Mouse (Mus musculus): ENCODE results near the gene Nelfb. TPM values are rescaled to one million over a fixed set of nuclear protein-coding genes. Genes with fewer than 3 reads are reported as not detected.
A peak's percentile ranks its signal among the peaks of the same experiment; 100 is the strongest.

Gene Nelfb
- total RNA-seq, 2 experiments from 2014 or later: 24.1 to 26.1 TPM

DNA sequence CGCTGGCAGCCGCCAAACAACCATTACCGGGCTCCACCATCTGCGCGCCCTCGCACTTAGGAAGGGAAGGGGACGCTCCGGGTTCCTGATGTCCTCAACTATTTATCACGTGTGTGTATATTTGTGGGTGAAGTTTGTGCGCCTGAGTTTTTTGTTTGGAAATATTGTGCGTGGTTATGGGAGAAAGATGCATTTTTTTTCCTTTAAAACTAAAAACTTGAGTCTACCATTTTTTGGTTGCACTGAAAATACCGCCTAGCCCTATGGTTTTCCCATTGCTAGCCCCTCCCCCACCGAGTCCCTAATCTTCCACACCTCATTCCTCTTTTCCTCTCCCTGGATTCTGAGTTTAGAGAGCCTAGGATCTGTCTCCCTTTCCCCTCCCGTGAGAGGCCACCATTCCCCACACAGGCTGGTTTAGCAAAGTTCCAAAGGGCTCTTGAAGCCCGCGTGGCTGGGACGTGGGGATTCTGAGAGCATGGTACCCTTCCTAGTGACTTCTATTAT lies 29.3 kb downstream of the Nelfb start:
- intact Hi-C loops (cut with DNase I; ENCODE audit: low total_unique reads): no loop called here
- DNase-seq: no peak

DNA sequence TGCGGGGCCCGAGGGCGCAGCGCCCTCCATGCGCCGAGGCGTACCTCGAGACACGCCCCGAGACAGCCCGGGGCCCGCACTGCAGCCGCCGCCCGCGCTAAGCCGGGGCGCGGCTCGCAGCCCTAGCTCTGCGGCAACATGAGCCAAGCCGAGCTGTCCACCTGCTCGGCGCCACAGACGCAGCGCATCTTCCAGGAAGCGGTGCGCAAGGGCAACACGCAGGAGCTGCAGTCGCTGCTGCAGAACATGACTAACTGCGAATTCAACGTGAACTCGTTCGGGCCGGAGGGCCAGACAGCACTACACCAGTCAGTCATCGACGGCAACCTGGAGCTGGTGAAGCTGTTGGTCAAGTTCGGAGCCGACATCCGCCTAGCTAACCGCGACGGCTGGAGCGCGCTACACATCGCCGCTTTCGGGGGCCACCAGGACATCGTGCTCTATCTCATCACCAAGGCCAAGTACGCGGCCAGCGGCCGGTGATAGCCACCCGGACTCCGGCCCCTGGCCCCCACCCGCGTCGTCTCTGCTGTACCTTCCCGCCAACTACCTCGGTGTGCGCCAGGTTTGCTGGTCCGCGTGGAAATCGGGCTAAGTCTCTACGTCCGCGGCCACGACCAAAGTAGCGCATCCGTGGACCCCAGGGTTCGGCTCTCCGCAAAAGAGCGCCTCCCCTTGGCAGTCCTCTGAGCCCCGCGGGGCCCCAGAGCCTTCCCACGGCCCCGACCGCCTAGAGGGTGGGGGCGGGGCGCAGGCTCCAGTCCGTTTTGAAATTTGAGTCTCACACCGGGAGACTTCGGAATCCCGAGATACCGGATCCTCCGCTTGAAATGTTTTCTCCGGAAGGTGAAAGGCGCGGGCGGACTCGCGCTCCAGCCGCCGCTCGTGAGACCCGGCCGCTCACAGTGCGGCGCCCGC lies 30.1 kb downstream of the Nelfb start:
- intact Hi-C loops (cut with DNase I; ENCODE audit: low total_unique reads): no loop called here
- DNase-seq: no peak

DNA sequence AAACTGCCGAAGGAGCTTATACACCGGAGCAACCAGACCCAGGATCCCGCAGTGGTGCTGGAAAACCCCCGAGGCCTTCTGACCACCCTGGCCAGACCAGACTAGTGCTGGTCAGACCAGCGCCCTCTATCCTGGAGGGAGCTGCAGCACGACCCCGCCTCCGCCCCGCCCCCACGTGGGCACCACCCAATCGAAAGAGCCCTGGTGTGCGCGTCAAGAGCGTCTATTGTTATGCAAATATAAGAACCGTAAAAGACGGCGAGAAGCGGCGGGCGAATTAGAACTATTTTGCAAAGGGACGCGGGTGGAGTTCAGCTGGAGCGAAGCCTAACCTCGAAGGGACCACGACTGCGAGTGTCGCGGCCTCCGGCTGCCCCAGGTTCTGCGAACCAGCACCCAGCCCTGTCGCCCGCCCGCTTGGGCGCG lies 30.8 kb downstream of the Nelfb start, which contains the start of gene Nrarp:
Gene Nrarp (plus strand): TSS at position 281 of the 426 bp plus-strand sequence.
- intact Hi-C loops (cut with DNase I; ENCODE audit: low total_unique reads): no loop called here
- peak; percentile 92 for DNase-seq

DNA sequence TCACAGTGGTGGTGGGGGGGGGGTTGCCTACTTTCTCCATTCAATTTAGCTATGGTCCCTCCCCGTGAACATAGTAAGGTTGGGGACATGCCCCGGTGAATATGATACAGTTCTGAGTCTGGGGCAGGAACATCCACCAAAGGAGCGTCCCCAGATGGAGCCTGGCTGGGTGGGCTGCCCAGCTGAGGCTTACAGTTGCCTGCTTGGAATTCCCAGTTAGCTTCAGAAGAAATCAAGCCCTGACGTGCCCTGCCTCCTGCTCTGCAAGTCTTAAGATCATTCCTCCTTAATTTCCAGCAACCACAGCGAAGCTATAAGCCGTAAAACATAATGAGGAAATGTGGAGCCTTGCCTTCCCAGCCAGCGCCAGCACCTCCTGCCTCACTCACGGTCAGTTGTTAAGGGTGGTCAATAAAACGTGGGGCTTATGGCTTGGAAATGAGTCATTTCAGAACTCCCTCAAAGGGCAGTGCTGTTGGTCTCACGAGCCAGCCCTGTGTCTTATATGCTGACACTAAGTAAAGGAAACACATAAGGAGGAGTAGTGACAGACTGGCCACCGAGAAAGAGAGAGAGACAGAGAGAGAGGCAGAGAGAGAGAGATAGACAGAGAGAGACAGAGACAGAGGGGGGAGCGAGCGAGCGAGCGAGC lies 31.6 kb downstream of the Nelfb start:
- intact Hi-C loops (cut with DNase I; ENCODE audit: low total_unique reads): loop anchor here (5.0 kb wide), 1 partner anchor 52 kb away; no protein-coding TSS in a partner anchor
- DNase-seq: no peak

DNA sequence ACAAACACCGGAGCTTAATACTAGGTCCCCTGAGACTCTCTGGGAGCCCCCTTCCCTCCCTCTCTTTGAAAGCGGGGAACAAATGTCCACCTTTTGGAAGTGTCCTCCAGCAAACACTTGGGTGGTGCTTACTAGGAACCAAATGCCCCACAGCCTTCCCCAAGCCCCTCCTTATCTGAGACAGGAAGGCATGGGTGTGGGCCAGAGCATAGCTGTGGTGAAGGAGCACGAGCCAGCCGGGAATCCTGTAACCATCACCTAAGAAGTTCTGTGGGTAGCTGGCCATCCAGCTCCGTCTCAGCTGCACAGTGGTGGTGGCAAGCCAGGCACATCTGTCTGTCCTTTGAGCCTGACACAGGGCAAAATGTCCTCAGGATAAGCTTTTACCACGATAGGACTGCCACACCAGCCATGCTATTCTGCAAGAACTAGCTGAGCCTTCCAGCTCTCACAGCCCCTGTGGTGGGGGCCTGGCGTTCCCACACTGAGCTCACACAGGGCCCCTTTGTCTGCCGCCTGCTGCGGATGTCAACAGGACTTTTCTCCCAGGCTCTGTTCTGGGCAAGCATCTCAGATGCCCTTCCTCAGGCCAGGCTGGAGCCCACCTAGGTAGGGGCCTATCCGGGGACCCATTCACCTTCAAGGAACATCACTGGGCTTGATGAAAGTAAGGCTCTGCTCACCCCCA lies 32.9 kb downstream of the Nelfb start:
- intact Hi-C loops (cut with DNase I; ENCODE audit: low total_unique reads): loop anchor here (5.0 kb wide), 1 partner anchor 51 kb away; no protein-coding TSS in a partner anchor
- DNase-seq: no peak

DNA sequence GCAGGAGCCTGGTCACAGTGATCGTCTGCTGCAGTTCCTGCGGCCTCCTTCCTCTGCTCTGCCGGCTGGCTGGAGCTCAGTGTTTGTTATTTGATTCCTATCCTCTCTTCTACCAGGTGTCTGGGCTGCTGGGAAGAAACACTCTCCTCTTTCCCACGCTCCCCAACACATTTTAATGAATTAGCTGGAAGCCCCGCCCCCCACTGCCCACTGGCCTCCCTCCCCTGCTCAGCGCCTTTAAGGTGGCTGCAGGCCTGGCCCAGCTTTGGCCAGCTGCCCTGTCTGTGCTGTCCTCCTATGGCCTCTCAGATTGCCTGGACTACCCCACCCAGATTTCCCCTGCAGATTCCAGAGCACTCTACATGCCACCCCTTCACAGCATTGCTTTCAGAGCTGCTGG lies 33.6 kb downstream of the Nelfb start:
- intact Hi-C loops (cut with DNase I; ENCODE audit: low total_unique reads): loop anchor here (5.0 kb wide), 1 partner anchor 50 kb away; no protein-coding TSS in a partner anchor
- peak; percentile 52 for DNase-seq

DNA sequence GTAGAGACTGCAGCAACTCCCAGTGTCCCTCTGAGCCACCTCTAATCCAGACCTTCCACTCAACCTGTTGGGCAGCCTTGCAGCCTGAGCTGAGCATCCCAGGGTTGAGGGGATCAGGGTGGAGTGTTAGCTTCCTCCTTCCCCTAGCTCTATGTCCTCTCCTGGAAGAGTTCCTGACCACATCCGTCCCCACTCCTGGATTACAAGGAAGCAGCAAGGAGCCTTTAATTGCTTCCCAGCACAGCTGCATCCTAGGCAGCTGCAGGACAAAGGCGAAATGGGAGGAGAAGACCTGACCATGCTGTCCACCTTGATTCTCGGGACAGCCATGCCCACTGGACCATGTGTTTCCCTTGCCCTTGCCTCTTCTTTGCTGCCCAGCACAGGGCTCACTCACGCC lies 34.2 kb downstream of the Nelfb start:
- DNase-seq: no peak
- intact Hi-C loops (cut with DNase I; ENCODE audit: low total_unique reads): loop anchor here (5.0 kb wide), 1 partner anchor 50 kb away; no protein-coding TSS in a partner anchor

DNA sequence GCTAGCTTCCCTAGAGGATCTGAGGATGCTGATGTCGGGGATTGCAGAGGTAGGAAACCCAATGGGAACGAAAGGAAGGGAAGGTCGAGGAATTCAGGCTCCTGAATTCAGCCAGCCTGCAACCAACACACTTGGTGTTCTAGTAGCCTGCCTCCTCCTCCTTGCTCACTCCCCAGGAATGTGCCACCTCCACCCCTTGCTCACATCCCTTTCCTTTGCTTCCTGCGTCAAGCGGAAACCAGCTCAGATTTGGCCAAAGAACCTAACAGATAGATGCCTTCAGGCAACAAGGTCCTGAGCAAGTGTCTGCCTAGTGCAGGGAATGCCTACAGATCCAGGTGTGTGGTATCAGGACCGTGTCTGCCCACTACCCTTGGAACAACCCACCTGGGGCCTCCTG lies 34.7 kb downstream of the Nelfb start:
- intact Hi-C loops (cut with DNase I; ENCODE audit: low total_unique reads): loop anchor here (5.0 kb wide), 1 partner anchor 49 kb away; no protein-coding TSS in a partner anchor

DNA sequence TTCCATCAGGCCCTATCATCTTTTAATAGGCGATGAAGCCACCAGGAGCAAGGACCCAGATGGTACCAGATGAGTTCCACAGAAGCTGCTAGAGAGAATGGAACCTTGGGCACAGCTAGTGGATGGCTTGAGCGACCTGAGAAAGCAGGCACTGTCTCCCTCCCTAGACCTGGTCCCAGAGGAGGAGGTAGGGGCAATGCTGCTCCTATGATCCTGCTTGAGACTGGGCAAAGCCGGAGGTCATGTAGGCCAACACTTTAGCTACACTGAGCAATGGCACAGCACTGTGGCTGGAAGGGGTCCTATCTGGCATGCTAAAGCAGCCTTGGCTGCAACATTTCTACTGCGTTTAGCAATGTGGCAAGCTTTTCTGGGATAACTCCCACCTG lies 35.6 kb downstream of the Nelfb start:
- intact Hi-C loops (cut with DNase I; ENCODE audit: low total_unique reads): loop anchor here (5.0 kb wide), 1 partner anchor 48 kb away; no protein-coding TSS in a partner anchor
- DNase-seq: no peak

More for the DNA sequence above, 34.7 kb downstream of the Nelfb start:
- no peak for DNase-seq

DNA sequence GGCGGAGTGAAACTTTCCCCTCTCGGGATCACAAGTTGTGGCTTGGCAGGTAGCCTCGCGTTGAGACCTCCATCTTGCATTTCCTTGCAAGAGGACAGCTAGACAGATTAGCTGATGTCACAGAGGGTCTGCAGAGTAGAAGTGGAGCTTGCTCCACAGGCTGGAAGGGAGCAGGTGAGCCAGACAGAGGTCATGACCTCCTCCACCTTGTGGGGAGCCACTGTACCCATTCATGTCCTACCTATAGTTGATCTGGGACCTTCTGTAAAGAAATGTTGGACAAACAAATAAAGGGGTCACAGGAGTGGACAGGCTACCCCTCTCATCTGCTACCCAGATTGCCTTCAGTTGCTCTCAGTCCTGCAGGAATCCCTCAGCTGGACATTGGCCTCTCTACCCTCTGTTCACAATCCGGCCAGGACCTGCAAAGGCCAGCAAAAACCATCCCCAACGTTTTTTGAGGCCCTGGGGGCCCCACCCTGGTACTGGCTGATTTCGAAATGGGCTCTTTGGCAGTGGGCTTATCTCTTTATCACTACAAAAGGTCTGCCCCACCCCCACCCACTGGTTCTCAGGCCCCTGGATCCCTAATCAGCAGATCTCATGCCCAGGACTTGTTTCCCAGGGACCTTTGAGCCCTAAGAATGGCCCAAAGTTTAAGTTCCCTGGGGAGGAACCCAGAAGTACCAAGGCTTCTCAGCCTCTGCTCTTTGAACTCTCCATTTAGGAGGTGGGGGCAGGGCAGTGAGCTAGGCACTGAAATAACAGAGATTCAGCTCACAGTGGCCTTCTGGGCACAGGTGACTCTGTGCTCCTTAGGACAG lies 36.2 kb downstream of the Nelfb start:
- DNase-seq: no peak
- intact Hi-C loops (cut with DNase I; ENCODE audit: low total_unique reads): loop anchor here (5.0 kb wide), 1 partner anchor 48 kb away; no protein-coding TSS in a partner anchor

DNA sequence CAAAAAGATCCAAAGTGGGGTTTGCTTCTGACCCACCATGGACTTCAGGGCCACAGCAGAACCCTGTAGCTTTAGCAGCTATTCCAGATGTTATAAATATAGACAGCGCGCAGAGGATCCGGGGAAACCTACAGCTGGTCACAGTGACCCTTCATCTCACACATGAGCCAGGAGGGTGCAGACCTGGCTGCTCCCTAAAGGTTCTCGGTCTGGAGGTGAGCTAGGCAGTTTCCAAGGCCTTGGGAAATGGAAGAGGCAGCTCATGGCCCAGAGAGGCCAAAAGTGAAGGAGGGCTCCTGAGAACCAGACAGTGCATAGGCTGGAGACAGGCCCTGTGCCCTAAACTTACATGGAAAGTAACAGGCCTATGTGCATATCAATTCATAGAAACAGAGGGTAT lies 37.5 kb downstream of the Nelfb start:
- intact Hi-C loops (cut with DNase I; ENCODE audit: low total_unique reads): no loop called here
- no peak for DNase-seq

DNA sequence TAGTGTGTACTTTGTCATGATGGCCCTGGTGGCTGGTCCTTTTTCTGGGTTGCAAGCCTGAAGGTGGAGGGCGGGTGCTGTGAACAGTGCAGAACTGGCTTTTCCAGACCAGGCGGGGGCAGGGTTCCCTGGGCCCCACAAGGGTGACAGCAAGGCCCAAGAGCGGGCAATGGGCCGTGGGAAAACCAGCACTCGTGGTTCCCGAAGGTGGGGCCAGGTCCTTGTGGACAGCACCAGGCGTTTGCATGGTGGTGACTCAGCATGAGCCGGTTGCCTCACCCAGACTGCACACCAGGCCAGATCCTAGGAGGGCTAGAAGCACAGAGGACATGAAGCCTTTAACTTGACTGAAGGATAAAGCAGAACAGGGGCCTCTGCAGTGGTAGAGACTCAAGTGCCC lies 38.7 kb downstream of the Nelfb start:
- intact Hi-C loops (cut with DNase I; ENCODE audit: low total_unique reads): no loop called here
- no peak for DNase-seq

DNA sequence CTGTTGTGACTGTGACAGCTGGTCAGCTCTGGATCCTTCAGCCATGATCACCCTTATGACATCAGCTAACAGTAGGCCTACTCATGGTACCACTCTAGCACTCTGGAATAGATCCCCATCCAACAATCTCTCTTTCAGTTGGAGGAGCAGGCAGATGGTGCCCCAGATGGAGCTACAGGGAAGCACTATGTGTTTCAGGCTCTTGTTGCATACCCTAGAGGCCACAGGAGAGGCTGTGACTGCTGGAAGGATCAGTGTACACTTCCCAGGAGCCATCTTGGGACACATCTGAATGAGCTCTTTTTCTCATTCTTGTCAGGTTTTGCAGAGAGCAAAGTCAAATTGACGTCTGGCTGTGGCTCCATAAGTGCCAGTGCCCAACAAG lies 39.5 kb downstream of the Nelfb start:
- no peak for DNase-seq
- intact Hi-C loops (cut with DNase I; ENCODE audit: low total_unique reads): no loop called here

DNA sequence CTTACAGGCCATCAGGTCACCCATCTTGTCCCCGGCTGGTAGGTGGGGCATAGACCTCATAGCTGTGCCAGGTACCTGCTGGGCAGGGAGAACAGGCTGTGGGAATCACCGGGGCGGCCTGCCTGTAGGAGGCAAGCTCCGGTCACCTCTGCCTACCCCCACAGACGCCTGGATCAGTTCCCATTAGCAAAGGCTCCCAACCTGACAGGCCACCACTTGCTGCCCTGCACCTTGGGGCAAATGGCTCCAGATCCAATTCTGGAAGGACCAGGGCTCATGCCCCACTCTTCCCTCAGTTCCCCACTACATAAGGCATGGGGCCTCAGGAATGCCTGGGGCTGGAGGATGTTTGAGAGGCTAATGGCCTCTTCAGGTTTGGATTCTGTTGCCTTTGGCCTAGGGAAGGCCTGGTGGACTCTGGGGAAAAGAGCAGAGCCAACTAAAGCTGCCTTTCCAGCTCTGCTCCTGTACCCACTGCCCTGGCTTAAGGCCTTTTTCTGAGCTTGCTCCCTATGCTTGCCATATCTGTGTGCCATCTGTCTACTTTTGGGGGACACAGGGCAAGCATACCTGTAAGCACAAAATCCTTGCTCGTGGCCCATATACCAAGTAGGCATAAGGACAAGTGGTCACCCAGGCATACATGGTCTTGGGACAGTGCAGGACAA lies 40.1 kb downstream of the Nelfb start:
- intact Hi-C loops (cut with DNase I; ENCODE audit: low total_unique reads): no loop called here
- no peak for DNase-seq

DNA sequence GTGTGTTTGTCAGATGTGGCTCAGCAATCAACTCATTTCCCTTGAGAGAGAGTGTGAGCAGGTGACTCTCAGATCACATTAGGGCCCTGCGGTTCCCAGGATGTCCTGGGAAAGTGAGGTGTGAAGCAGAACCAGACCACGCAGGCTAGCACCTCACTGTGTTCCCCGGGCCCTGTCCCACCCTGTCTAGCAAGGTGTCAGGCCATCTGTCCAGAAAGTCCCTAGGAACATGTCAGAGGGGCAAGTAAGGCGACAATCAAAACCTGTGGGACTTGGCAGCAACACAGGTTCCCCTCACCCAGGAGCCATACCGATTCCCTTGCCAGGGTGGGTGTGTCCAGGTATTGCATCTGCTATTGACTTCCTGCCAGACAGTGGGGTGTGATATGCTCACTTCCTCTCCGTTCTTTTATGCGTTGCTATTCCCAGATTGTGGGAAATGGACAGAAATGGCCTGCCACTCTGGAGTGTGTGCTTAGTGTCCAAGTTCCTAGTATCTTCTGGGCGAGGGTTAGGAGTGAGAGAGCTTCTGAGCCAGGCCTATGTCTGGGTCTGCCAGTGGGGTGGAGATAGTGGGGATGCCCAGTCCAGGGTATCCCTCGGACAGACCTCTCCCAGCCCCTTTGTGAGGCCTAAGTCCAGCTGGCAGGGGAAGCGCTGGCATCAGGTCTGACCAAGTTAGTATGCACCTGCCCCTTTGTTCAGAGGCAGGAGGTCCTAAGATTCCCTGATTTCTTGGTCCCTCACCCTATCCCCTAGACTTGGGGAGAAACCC lies 40.8 kb downstream of the Nelfb start:
- intact Hi-C loops (cut with DNase I; ENCODE audit: low total_unique reads): no loop called here
- DNase-seq: no peak

DNA sequence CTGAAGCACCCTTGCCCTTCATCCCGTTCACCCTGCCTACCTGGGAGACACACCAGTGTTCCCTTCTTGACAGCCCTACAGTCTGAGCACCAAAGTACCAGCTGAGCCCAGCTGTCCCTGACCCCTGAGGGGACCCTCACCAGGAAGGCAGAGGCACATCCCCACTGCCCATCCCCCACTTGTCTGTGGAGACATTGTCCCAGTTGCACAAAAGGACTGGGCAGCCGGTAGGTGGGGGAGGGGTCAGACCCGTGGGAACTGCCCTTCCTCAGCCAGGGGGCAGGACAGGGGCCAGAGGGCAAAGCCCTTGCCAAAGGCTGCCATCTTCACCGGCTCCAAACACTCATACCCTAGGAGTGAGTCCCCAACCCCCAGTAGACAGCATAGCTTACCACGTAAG lies 41.5 kb downstream of the Nelfb start:
- no peak for DNase-seq
- intact Hi-C loops (cut with DNase I; ENCODE audit: low total_unique reads): no loop called here

DNA sequence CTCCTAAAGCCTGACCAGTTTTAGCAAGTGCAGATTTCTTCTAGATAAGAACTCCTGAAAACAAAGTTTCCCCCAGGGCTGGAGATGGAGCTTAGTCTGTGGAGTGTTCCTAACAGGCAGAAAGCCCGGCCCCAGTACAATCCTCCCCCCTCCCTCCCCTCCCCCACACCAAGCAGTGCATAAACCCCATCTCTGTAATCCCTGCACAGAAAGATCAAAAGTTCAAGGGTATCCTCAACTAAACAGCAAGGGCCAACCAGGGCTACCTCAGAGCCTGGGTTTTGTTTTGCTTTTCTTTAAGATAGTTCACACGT lies 42.7 kb downstream of the Nelfb start:
- no peak for DNase-seq
- intact Hi-C loops (cut with DNase I; ENCODE audit: low total_unique reads): no loop called here
